Mouse (Mus musculus) inflammation-experienced regulatory T-cells, adult 6 months (primary cell): Measurements from ENCODE around the gene Susd2. TPM values are rescaled to one million over a fixed set of nuclear protein-coding genes. Genes with fewer than 3 reads are reported as not detected.

Source experiments
- ATAC-seq: one replicate; pipeline ENCODE4 v1.8.0; 2017
- polyA plus RNA-seq, 3 experiments: library from polyadenylated mRNA; unstranded; fragments of 100-300 nt; shearing (Covaris generic); gene quantifications; one replicate each; pipeline ENCODE4 v1.2.1; 2017

Gene Susd2
- polyA plus RNA-seq, 3 experiments from 2014 or later, result 12.4 to 23.2 (median 19.2) TPM

DNA sequence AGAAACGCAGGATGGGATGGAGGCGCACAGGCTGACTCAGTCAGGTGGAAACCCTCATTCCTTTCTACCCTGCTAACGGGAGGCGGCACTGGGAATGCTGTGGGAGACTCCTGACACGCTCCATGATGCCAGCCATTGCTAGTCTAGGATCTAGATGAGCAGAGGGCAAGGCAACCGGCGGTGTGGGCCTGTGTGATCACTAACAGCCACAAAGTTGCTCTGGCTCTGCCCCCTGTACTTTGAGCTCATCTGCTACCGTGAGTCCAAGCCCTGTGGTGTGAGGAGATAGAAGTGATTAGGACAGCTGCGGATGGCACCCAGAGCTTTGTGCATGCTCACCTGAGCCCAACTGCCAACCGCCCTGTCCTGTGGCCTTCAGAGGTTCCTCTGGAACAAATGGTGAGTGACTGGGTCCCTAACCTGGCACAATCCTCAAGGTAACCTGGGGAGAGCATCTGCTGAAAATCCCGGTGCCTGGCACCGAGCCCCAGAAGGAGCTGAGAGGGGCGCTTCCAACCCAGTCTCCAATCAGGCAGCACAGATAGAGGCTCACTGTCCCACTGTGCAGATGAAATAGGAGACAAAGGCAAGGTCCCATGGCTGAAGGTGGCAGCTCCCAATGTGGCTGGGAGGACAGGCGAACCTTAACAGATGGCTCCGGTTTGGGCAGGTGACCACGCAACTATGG lies 7.7 kb upstream of the Susd2 start:
- no peak for ATAC-seq

DNA sequence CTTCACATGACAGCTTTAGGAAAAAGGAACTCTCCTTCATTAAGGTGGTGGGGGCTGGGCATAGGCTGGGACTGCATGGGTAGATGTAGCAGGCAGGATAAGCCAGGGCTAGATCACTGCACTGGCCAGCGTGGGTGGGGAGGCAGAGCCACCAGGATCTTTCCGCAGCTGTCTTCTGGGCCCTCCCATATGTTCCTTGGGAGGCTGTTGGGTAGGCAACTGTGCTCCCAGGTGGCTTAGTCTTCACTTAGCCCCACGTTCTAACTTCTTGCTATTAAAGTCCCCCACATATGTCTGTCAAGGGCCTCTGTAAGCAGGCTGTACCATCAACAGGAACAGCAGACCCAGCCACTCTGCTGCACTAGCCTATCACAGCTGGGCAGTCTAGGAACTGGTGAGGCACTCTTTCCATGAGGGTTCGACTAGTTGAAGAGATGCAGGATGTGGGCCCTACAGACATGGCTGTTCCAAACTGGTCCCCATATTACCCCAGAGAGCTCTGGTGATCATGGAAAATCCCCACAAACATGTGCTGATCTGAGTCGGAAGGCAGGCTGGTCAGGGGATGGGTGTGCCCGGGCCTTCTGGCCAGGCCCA lies 6.6 kb upstream of the Susd2 start:
- peak; percentile 62 for ATAC-seq

DNA sequence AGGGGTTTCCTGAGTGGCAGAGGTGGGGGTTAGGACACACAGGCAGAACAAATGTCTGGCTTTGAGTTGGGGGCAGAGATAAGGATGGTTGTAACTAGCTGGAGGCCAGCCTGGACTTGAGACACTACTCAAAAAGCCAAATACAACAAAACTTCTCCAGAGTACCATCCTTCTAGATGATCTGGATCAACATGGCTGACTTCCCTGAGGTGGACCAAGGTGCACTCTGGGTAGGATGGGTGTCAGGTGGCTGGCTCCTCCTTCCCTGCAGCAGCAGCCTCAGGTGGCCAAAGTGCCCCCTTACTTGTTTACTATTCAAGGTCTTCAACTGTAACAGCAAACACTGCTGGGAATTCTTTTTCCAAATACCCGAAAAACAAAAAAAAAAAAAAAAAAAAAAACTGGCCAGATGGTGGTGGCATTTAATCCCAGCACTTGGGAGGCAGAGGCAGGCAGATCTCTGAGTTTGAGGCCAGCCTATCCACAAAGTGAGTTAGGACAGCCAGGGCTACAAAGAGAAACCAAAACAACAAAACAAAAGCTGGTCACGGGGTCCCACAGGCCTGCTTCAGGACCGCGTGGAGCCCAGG lies 5.7 kb upstream of the Susd2 start:
- no peak for ATAC-seq

DNA sequence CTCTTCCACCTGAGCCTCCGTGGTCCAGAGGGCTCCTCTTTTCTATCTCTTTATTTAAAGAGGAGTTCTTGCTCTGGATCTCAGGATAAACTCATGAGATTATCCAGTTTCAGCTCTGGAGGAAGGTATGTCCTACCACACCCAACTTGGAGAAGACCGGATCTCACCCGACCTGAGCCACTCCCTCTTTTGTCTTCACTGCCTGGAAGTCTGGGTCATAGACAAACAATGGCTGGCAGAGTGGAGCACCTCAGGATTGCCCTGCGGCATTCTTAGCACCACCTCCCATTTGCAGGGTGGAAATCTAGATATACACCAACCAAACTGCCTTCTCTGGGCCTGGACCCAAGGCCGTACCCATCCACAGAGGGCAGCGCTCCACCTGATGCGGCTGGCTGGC lies 5.2 kb upstream of the Susd2 start:
- ATAC-seq, result no peak

DNA sequence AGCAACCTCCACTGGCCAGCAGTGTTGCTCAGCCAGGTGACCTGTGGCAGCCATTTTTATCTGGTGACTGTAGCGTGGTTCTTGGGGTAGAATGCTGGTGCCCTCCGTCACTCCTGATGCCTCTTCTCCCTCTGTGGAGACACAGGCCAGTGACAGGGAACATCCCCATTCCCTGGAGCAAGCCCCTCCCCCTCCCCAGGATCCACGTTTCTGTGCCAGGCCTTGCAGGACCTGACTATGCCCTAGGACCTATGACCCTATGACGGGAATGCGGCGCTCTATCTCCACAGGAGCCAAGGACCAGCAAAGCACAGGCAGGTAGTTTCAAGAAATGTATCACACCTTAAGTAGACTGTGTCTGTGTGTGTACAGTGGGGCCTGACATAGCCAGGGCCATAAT lies 4.3 kb upstream of the Susd2 start:
- ATAC-seq, result no peak

DNA sequence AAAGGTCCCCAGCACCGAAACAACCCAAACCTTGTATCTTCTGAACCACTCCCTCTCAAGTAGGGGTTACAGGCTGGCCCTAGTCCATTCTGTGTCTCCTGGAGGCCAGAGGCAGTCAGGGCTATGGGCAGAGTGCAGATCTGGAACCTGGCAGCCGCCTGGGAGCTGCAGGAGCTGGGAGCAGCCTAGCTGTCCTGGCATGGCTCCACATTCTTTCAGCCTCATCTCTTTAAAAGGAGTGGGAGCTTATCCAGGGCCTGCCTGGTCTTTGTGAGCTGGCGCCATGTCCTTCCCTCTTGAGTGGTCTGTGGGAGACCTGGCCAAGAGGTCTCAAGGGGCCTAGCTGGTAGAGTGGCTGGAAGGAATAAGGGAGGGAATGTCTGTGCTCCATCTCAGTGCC lies 3.6 kb upstream of the Susd2 start:
- ATAC-seq, result no peak

DNA sequence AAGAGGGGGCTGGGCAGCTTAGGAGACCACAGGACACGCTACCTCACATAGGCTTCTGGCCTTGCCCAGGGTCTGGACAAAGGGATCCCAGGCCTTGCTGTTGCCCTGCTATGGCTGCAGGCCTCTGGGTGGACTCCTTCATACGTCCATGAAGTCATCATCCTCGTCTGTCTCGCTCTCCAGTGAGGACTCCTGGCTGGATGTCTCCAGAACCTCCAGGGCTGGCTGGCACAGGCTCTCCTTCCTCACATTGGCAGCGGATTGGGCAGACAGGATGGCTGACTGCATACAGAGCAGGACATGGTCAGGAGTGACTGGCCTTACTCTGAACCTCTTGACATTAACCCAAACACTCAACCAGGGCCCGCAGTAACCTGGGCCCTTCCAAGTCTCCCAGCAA lies 2.6 kb upstream of the Susd2 start:
- ATAC-seq, result no peak

DNA sequence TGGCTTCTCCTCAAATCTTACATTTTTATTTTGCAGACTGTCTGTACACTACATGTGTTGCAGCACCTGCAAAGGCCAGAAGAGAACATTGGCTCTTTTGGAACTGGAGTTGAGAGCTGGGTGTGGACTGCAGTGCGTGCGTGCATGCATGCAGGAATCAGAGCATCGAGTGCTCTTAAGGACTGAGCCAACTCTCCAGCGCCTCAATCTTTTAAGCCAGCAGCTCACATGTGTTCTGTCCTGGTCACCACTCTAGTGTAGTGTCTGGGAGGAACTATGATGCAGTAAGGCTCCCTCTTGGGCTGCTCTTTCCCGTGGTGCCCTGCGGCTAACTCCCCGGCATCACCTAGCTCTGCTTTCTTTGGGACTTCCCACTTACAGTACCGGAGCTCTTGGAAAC lies 1.8 kb upstream of the Susd2 start:
- ATAC-seq, result no peak

DNA sequence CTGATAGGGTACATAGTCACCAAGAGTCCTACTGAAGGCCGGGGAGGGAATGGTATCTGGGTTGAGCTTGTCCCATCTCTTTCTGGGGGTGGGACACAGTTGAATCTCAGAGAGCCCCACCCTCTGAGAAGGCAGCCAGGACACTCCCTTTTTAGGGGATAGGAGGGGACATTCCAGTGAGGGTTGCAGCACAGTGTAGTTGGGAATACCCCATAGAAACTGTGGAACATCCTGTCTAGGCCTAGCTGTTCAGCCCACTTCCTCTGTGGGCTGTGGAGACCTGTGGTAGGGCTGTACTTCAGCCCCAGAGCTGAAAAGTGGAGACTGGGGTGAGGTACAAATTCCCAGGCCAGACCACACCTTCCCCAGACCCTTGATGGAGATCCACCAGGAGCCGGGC lies 917 bp downstream of the Susd2 start:
- peak; percentile 76 for ATAC-seq

DNA sequence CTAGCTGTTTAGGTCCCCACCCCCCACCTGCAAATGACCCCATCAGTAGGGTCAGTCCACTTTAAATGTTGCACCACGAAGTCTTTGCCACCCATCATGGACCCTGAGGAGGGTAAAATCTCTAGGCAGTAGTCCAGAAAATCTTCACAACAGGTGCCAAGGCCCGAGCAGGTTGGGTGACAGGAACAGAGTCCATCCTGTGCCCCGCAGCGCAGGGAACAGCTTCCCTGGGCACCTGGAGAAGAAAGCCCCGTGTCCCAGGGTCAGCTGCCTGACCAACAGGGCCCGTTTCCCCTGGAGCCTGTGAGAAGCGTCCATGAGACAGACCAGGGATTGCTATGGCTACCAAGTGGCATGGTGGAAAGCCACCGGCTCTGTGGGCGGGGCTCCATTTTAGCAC lies 1.4 kb downstream of the Susd2 start:
- ATAC-seq, result no peak

DNA sequence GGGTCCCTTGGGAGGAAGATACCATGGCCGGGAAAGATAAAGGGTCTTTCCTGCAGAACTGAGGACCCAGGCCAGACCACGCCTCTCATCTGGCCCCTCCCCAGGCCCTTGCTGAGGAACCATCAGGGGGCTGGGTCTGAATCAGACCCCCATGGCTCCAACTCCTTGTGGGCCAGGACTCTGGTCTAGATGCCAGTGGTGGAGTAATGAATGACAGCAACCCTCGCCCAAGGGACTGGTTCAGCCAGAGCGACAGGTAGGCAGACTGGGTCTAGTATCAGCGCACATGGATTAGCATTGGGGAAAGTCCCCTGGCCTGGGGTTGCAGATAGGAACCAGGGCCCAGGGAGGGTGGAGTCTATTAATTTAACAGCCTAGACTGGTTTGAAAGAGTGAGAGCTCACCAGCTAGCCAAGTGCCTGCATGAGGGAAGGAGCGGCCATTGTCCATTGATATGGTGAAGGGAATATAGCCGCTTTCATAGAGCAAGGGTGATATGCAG lies 2.0 kb downstream of the Susd2 start:
- peak; percentile 62 for ATAC-seq

DNA sequence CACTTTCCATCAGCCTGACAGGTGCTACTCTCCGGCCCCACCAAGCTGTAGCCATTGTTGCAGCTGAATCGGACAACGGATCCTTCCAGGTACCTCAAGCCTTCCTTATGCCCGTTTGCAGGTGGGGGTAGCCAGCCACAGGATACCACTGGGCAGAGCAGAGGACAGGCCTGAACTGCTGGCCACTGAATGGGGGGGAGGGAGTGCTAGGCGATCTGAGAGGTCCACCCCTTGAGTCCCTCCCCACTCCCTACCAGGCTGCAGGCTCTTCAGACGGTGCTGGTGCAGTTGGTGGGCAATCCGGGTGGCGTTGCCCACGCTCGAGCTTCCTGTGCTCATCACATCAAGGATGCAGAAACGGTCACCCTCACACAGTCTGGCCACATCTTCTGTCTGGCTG lies 6.1 kb downstream of the Susd2 start:
- ATAC-seq, result no peak

DNA sequence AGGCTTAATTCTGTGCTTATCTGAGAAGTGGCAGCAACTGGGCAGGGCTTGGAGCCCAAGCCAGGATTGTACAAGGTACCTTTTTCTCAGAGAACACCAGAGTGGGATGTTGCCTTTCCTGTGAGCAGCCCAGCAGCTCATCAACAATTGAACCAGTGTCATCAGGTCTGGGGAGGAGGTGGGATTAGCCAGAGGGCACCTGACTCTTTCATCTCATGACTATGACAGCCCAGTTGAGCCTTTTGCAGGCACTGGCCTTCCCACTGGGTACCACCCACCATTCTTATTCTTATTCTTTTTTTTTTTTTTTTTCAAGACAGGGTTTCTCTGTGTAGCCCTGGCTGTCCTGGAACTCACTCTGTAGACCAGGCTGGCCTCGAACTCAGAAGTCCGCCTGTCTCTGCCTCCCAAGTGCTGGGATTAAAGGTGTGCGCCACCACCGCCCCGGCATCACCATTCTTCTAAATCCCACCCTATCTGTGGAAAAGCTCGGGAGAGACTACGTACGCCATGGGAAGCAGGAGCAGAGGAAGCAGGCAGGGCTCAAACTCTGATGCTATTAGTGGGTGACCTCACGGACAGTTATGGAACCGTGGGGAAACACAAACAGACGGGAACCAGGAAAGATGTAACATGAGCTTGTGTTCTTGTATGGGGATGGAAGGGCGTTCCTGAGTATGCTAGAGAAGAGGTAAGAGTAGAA lies 7.6 kb downstream of the Susd2 start:
- no peak for ATAC-seq

DNA sequence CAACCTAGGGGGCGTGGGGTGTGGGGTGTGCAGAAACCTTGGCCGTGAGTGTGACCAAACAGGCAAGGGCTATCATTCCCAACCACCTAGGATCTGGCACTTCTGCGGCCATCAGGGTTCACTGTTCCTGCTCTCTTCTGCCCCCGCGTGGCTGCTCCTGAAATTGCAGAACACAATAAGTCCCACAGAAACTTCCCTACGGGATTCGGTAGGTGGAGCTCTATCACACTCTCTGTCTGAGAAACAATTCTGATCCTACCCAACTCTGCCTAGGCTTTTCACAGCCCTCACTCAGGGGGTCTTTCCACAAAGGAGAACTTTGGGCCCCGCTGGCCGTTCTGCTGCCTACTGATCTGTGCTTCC lies 8.1 kb downstream of the Susd2 start:
- ATAC-seq, result peak; percentile 81

DNA sequence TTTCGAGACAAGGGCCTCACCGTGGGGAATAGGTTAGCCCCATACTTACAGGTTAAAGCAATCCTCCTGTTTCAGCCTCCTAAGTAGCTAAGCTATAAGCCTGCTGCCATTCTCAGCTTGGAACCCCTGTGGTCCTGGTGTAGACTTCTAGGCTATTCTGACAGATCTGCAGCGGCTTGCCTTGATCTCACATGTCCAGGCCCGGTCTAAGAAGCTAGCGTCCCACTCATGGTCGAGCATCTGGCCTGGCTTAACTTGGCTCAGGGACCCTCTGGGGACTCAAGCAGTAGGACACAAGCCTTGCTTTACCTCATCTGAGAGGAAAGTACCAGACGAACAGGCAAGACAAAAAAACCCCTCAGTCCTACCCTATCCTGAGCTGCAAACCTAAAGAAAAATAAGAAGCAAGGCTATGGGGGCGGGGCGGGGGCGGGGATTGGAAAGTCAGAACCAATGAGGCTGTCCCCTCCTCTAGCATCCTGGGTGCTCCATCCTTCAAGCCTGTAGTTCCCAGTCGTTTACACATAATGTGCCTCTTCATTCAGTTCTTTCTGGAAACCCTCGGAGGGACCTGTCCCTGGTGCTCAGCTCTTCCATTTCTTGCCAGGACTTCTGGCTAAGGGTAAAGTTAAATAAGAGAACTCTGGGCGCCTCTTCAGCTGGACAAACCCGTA lies 8.7 kb downstream of the Susd2 start:
- ATAC-seq, result no peak

DNA sequence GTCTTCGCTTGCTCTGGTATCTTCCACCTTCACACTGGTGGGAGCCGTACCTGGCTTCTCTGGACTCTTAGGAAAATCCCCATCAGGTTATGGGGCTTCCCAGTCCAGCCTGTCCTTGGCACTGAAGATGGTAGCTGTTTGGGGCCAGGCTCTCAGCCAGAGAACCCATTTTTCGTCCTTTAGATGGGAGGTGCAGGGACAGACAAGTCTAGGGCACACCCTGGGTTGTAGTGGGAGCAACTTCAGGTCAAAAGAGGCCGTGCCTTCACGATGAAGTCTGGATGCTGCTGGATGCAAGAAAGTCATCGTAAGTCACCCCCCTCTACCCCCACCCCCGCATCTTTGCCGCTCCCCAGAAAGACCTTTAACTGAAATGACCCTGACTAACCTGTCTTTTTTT lies 9.2 kb downstream of the Susd2 start:
- ATAC-seq, result no peak

DNA sequence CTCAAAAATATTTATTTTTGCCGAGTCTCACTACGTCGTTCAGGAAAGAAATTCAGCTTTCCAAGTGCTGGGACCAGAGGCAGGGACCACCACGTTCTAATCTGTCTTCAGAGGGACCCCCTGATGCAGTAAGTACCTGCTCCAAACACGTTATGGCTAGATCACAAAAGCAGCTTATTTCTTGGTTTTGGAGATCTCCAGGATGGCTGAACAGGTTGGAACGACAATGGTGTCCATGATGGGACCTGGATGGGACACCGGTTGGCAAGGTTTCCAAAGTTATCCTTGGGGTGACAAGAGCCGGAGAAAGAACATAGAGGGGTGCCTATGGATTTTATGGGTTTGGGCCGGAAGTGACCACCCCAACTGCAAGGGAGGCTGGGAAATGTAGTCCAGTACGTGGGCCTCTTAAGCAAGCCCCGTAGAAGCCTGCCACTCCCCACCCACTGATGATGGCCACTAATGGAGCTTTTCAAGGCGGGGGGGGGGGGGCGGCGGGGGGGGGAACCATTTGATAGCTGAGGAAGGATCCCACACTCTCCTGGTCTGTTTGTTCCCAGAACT lies 10.2 kb downstream of the Susd2 start:
- no peak for ATAC-seq

DNA sequence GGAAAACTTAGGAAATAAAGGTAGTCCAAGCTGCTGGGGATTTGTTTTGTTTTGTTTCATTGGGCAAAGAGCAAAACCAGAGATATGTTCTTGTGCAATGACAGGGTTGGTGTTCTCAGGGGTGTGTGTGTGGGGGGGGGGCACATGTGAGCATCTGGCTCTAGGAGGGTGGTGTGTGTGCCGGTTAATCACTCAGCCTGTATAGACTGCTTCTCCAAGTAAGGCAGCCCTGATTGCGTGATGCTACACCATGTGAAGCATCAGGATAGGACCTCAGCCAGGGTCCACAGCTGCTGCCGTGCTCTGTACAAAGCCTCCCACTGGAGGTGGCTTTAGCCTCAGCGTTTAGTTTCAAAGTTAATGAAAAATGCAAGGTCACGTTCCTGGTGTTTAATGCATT lies 10.8 kb downstream of the Susd2 start:
- ATAC-seq, result no peak

DNA sequence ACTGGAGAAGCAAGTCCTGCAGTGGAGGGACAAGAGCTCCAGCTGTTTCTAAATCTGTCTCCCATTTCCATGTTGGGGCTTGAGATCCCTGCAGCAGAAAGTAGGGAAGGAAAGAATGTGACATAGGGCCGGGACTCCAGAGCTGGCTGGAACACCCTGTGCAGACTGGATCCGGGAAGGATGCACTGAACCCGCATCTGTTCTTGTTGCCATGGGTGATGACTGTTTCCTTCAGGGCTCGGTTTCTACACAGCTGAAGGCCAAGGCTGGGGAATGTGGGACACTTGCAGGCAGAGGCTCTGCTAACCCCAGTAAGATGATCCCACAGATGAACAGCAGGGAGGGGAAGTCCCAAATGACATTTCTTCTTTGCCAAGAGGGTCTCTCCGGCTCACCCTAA lies 11.2 kb downstream of the Susd2 start:
- no peak for ATAC-seq

DNA sequence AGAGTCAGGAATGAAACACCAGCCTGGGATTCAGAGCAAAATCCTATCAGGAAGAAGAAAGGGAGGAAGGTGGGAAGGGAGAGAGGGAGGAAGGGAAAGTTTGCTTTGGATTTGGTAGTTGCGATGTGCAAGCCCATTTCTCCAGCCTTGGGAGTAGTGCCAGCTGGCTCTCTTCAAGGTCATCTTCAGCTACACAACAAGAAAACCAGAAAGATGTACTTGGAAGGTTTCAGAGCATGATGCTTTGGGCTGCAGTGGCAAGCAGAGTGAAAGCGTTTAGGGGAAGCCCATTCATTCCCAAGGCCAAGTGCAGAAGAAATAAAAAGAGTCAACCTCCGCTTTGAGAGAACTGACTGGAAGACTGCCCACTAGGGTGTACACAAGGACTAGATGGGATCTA lies 16.3 kb downstream of the Susd2 start:
- ATAC-seq, result no peak

DNA sequence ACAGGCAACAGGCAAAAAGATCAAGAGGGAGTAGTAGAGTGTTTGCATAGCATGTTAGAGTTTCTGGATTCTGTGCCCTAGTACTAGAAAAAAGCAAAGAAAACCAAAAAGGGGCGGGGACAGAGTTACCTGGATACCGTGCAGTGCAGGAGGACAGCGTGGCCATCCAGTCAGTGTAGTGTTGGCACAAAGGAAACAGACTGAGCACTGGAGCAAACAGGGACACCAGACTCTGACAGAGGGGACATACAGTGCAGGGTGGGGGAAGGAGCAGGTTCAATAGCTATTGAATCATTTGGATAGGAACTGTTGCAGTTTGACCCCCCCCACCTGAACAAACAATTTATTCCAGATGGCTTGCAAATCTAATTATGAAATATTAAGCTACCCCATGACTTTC lies 16.8 kb downstream of the Susd2 start:
- ATAC-seq, result no peak

DNA sequence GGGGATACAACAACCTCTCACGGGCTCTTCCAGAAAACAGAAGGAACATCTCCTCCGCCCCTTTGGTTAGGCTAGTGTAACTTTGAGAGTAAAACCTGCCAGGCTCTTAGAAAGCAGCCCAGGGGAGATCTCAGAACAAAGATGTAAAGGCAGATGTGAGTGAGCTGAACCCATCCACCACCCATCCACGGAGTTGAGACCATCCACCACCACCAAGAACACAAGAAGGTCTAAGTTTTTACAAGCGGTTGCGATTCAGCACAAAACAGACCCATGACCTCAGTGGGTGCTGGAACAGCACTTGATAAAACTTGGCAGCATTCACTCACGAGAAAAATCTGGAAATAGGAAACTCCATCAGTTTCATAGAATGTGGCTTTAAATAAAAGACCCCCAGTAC lies 17.9 kb downstream of the Susd2 start:
- ATAC-seq, result no peak

DNA sequence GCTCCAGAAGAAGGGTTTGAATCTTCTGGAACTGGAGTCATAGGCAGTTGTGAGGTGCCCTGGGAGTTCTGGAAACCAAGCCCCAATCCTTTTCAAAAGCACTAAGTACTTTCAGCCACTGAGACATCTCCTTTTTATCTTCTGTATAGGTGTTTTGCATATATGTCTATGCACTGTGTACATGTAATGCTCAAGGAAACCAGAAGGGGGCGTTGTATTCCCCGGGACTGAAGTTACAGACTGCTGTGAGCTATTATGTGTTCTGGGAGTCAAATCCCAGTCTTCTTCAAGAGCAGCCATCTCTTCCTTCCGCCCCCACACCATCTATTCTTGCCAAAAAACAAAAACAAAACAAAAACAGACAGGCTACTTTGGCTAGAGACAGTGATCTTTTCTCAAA lies 23.0 kb downstream of the Susd2 start:
- no peak for ATAC-seq
